Mouse (Mus musculus): Measurements from ENCODE around the gene Pirt. TPM values are rescaled to one million over a fixed set of nuclear protein-coding genes. Genes with fewer than 3 reads are reported as not detected.

Gene Pirt
- polyA plus RNA-seq, 1 experiment, result not detected

DNA sequence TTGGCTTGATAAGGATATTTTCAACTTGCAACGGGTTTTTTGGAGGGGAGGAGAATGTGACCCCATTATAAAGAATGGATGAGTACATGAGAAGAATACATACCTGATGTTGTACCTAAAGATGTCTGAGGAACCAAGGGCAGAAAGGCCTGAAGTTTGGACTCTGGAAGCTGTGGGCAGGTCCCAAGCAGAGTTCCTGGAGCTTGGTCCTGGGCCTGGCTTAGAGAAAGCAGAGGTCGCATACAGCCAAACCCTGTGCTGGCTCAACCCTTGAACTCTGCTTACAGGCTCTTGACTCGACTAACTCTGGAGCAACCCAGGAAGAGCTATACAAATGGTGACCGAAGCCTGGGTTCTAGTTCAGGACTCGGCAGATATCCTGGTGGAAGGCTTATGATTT, 30.2 kb downstream of the Pirt start:
- H3K27me3 ChIP-seq (ENCODE audit: control insufficient read depth, insufficient read depth, insufficient read length), result peaks cover 3% of the 10 kb centered on the region
- no peak overlapping the region for H3ac ChIP-seq (ENCODE audit: control insufficient read depth, insufficient read length)
- no peaks in the 10 kb centered on the region for H3K79me2 ChIP-seq (ENCODE audit: control insufficient read depth, insufficient read depth)
- no peaks in the 10 kb centered on the region for H3K36me3 ChIP-seq (ENCODE audit: control insufficient read depth, insufficient read depth)
- TF ChIP-seq SRF (IDR thresholded peaks at IDR 0.05; ENCODE audit: control insufficient read depth, insufficient read length, low read depth), result no peak
- TF ChIP-seq MYOD1 (IDR thresholded peaks at IDR 0.05; ENCODE audit: control insufficient read depth in 1 of 3, insufficient read length in 2 of 3, low read depth in 2 of 3), result no peak
- no peak for TF ChIP-seq TCF12 (IDR thresholded peaks at IDR 0.05; ENCODE audit: insufficient read depth, poor library complexity, severe bottlenecking)
- no peak for TF ChIP-seq CEBPB (IDR thresholded peaks at IDR 0.05; ENCODE audit: insufficient read depth, poor library complexity, severe bottlenecking)
- TF ChIP-seq MAX (IDR thresholded peaks at IDR 0.05; ENCODE audit: low read depth), result no peak
- TF ChIP-seq MYOG (IDR thresholded peaks at IDR 0.05; ENCODE audit: control insufficient read depth in 1 of 3, insufficient read depth in 1 of 3, insufficient read length in 2 of 3, low read depth in 2 of 3), result no peak
- no peak for TF ChIP-seq POLR2A (IDR thresholded peaks at IDR 0.05; ENCODE audit: insufficient read length, low read depth)
- no peak for TF ChIP-seq TCF3 (IDR thresholded peaks at IDR 0.05; ENCODE audit: insufficient read length, low read depth)
- no peak overlapping the region for H3K4me3 ChIP-seq
- no peak overlapping the region for H3K4me2 ChIP-seq (ENCODE audit: low read depth)

- Histone ChIP-seq H3K27me3 (ENCODE audit: control insufficient read depth, insufficient read depth, insufficient read length) (peaks cover 3% of the 10 kb centered on the region), H3K4me3 (no peak overlapping the region), H3K4me2 (ENCODE audit: low read depth) (no peak overlapping the region), H3ac (ENCODE audit: control insufficient read depth, insufficient read length) (no peak overlapping the region), H3K79me2 (ENCODE audit: control insufficient read depth, insufficient read depth) (no peaks in the 10 kb centered on the region), H3K36me3 (ENCODE audit: control insufficient read depth, insufficient read depth) (no peaks in the 10 kb centered on the region)
- TF ChIP-seq CEBPB (IDR thresholded peaks at IDR 0.05; ENCODE audit: insufficient read depth, poor library complexity, severe bottlenecking) (no peak), POLR2AphosphoS2 (IDR thresholded peaks at IDR 0.05; ENCODE audit: insufficient read length, low read depth) (no peak), MYOG (IDR thresholded peaks at IDR 0.05; ENCODE audit: control insufficient read depth in 1 of 3, insufficient read depth in 1 of 3, insufficient read length in 2 of 3, low read depth in 2 of 3) (no peak), TCF3 (IDR thresholded peaks at IDR 0.05; ENCODE audit: insufficient read length, low read depth) (no peak), MAX (IDR thresholded peaks at IDR 0.05; ENCODE audit: low read depth) (no peak)
Observed at GRCm38 (mm10) chr11:66945224-66945767, 33.5 kb downstream of the Pirt start.

GRCm38 (mm10) chr11:66946521-66946920, 34.7 kb downstream of the Pirt start:
- H3ac ChIP-seq (ENCODE audit: control insufficient read depth, insufficient read length), result no peak overlapping the region
- no peak overlapping the region for H3K4me3 ChIP-seq
- H3K36me3 ChIP-seq (ENCODE audit: control insufficient read depth, insufficient read depth), result no peaks in the 10 kb centered on the region
- H3K79me2 ChIP-seq (ENCODE audit: control insufficient read depth, insufficient read depth), result no peaks in the 10 kb centered on the region
- no peak for TF ChIP-seq SRF (IDR thresholded peaks at IDR 0.05; ENCODE audit: control insufficient read depth, insufficient read length, low read depth)
- H3K4me2 ChIP-seq (ENCODE audit: low read depth), result no peak overlapping the region
- peaks cover 3% of the 10 kb centered on the region for H3K27me3 ChIP-seq (ENCODE audit: control insufficient read depth, insufficient read depth, insufficient read length)

GRCm38 (mm10) chr11:66946922-66947321, 35.1 kb downstream of the Pirt start:
- no peak overlapping the region for H3K4me3 ChIP-seq
- H3K27me3 ChIP-seq (ENCODE audit: control insufficient read depth, insufficient read depth, insufficient read length), result peaks cover 3% of the 10 kb centered on the region
- TF ChIP-seq CEBPB (IDR thresholded peaks at IDR 0.05; ENCODE audit: insufficient read depth, poor library complexity, severe bottlenecking), result no peak
- TF ChIP-seq REST (IDR thresholded peaks at IDR 0.05; ENCODE audit: insufficient read depth, insufficient read length), result no peak
- TF ChIP-seq SRF (IDR thresholded peaks at IDR 0.05; ENCODE audit: control insufficient read depth, insufficient read length, low read depth), result no peak
- no peak for TF ChIP-seq MYOG (IDR thresholded peaks at IDR 0.05; ENCODE audit: control insufficient read depth in 1 of 3, insufficient read depth in 1 of 3, insufficient read length in 2 of 3, low read depth in 2 of 3)
- no peak for TF ChIP-seq USF1 (IDR thresholded peaks at IDR 0.05; ENCODE audit: low read depth)
- TF ChIP-seq POLR2AphosphoS2 (IDR thresholded peaks at IDR 0.05; ENCODE audit: insufficient read length, low read depth), result no peak
- no peak for TF ChIP-seq MAX (IDR thresholded peaks at IDR 0.05; ENCODE audit: low read depth)
- TF ChIP-seq MYOD1 (IDR thresholded peaks at IDR 0.05; ENCODE audit: control insufficient read depth in 1 of 3, insufficient read length in 2 of 3, low read depth in 2 of 3), result no peak
- no peak for TF ChIP-seq TCF3 (IDR thresholded peaks at IDR 0.05; ENCODE audit: insufficient read length, low read depth)
- no peak for TF ChIP-seq POLR2A (IDR thresholded peaks at IDR 0.05; ENCODE audit: insufficient read length, low read depth)
- TF ChIP-seq TCF12 (IDR thresholded peaks at IDR 0.05; ENCODE audit: insufficient read depth, poor library complexity, severe bottlenecking), result no peak
- TF ChIP-seq E2F4 (IDR thresholded peaks at IDR 0.05; ENCODE audit: insufficient read depth), result no peak
- H3ac ChIP-seq (ENCODE audit: control insufficient read depth, insufficient read length), result no peak overlapping the region
- H3K4me2 ChIP-seq (ENCODE audit: low read depth), result no peak overlapping the region
- no peaks in the 10 kb centered on the region for H3K36me3 ChIP-seq (ENCODE audit: control insufficient read depth, insufficient read depth)
- H3K79me2 ChIP-seq (ENCODE audit: control insufficient read depth, insufficient read depth), result no peaks in the 10 kb centered on the region

- no peak within 1 kb of the TSS for H3K4me2 ChIP-seq (ENCODE audit: low read depth)
- H3ac ChIP-seq (ENCODE audit: control insufficient read depth, insufficient read length), result no peak within 1 kb of the TSS
- TF ChIP-seq POLR2A (IDR thresholded peaks at IDR 0.05; ENCODE audit: insufficient read length, low read depth) (no peak), TCF3 (IDR thresholded peaks at IDR 0.05; ENCODE audit: insufficient read length, low read depth) (no peak), TCF12 (IDR thresholded peaks at IDR 0.05; ENCODE audit: insufficient read depth, poor library complexity, severe bottlenecking) (no peak), SRF (IDR thresholded peaks at IDR 0.05; ENCODE audit: control insufficient read depth, insufficient read length, low read depth) (no peak), REST (IDR thresholded peaks at IDR 0.05; ENCODE audit: insufficient read depth, insufficient read length) (no peak), MYOD1 (IDR thresholded peaks at IDR 0.05; ENCODE audit: control insufficient read depth in 1 of 3, insufficient read length in 2 of 3, low read depth in 2 of 3) (no peak), CEBPB (IDR thresholded peaks at IDR 0.05; ENCODE audit: insufficient read depth, poor library complexity, severe bottlenecking) (no peak), E2F4 (IDR thresholded peaks at IDR 0.05; ENCODE audit: insufficient read depth) (no peak), POLR2AphosphoS2 (IDR thresholded peaks at IDR 0.05; ENCODE audit: insufficient read length, low read depth) (no peak), MAX (IDR thresholded peaks at IDR 0.05; ENCODE audit: low read depth) (no peak), USF1 (IDR thresholded peaks at IDR 0.05; ENCODE audit: low read depth) (no peak), MYOG (IDR thresholded peaks at IDR 0.05; ENCODE audit: control insufficient read depth in 1 of 3, insufficient read depth in 1 of 3, insufficient read length in 2 of 3, low read depth in 2 of 3) (no peak)
- H3K79me2 ChIP-seq (ENCODE audit: control insufficient read depth, insufficient read depth), result no peaks in the 10 kb centered on the region
- H3K36me3 ChIP-seq (ENCODE audit: control insufficient read depth, insufficient read depth), result no peaks in the 10 kb centered on the region
- H3K27me3 ChIP-seq (ENCODE audit: control insufficient read depth, insufficient read depth, insufficient read length), result no peaks in the 10 kb centered on the region
- H3K4me3 ChIP-seq, result no peak within 1 kb of the TSS
Observed at GRCm38 (mm10) chr11:66956303-66956702, 44.5 kb downstream of the Pirt start, which contains the start of gene Tmem238l. TSS of gene Tmem238l (plus strand) at chr11:66956638.

Data from myocyte (in vitro differentiated cells).